Mouse (Mus musculus) spleen, adult 2 months (tissue): ENCODE measurements around the gene Mrpl20.

ENCODE experiments used
- CTCF ChIP-seq: fragments of 200-500 bp; IDR thresholded peaks from 2 replicates; pipeline ENCODE4 v1.5.1; 2011; ENCODE audit warnings: mild to moderate bottlenecking, inconsistent platforms; ENCODE audit not compliant: insufficient read depth, insufficient read length, insufficient replicate concordance; ENCODE audit errors: extremely low read depth
- POLR2A ChIP-seq: fragments of 200-500 bp; IDR thresholded peaks from 2 replicates; pipeline ENCODE4 v1.6.1; 2011; ENCODE audit warnings: low read depth, low read length, inconsistent platforms

DNA sequence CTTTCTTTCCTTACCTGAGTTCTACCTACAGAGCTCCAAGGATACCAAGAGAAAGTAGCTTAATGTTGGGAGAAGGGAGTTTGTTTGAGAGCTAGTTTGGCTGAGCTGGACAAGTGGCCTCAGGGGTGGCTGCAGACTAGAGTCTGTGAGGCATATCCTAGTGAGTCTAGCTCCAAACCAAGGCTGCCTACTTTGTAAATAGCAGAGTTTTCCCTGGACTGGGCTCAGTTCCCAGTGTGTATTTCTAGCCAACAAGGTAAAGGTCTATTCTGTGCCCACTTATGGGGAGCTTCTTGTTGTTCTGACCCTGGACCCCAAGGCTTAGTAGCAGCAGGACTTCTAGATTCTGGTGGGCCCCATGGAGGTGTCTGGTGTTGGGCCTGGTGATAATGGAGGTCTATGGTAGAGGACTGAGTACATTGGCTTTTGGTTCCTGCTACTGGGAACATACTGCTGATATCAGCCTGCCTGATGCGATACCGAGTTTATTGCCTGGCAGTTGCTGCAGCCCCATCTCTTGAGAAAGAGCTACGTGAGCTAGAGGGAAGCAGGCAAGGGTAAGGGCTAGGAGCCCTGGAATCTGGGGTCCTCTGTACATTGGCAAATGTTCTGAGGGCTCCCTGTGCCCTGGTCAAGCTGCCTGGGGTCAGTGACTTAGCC, 47.2 kb downstream of the Mrpl20 start:
- TF ChIP-seq POLR2A (no peak), CTCF (no peak)
